Mouse (Mus musculus): ENCODE data around the gene Tshz2.

DNA sequence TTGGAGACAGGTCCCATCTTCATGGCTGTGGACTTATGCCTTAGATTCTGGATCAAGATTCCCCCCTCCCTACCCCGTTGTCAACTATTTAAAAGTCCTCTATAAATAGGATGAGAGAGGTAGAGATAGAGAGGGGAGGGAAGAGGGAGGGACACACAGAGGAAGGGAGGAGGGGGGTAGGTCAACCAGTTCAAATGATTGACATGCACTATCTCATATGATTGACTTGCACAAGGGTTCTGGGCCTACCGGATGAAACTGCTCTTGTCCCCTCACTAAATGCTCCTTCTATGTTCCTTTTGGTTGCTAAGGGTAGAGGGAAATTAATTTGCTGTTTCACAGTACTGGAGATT, 150.8 kb downstream of the Tshz2 start:
- TF ChIP-seq CTCF (IDR thresholded peaks at IDR 0.05) (no peak), EP300 (IDR thresholded peaks at IDR 0.05) (no peak)

All from lung, postnatal 0 days (tissue).